Mouse (Mus musculus) forebrain, embryonic 14.5 days (tissue): ENCODE measurements around the gene Rpl31. TPM values are rescaled to one million over a fixed set of nuclear protein-coding genes. Genes with fewer than 3 reads are reported as not detected.

ENCODE experiments used
- ATAC-seq: fragments of 200-750 bp; cut with Nextera tagmentation; 2 replicates; pipeline ENCODE4 v1.8.0; 2017; ENCODE audit warnings: mild to moderate bottlenecking, moderate library complexity
- DNase-seq: peaks from one replicate; pipeline ENCODE4 v3.0.0-alpha.2; 2015; ENCODE audit warnings: low spot score
- H3K27ac ChIP-seq: fragments of 300-500 bp; sonication (generic); 2 replicates; pipeline ENCODE4 v1.5.1; 2014; ENCODE audit warnings: low read depth, mild to moderate bottlenecking, control low read depth, low read length, moderate library complexity
- H3K27me3 ChIP-seq: fragments of 300-500 bp; sonication (generic); replicated peaks from 2 replicates; pipeline ENCODE4 v1.6.1; 2014; ENCODE audit warnings: low read length, control low read depth, mixed read lengths; ENCODE audit not compliant: control insufficient read depth, insufficient read depth
- H3K36me3 ChIP-seq: fragments of 300-500 bp; sonication (generic); 2 replicates; pipeline ENCODE4 v1.6.1; 2014; ENCODE audit warnings: low read length, control low read depth; ENCODE audit not compliant: control insufficient read depth, insufficient read depth
- H3K4me1 ChIP-seq: fragments of 300-500 bp; sonication (generic); 2 replicates; pipeline ENCODE4 v1.6.1; 2014; ENCODE audit warnings: antibody characterized with exemption, low read length, control low read depth; ENCODE audit not compliant: control insufficient read depth, insufficient read depth
- H3K4me2 ChIP-seq: fragments of 300-500 bp; sonication (generic); 2 replicates; pipeline ENCODE4 v1.6.1; 2014; ENCODE audit warnings: mild to moderate bottlenecking, control low read depth, low read length
- H3K4me3 ChIP-seq: fragments of 300-500 bp; sonication (generic); 2 replicates; pipeline ENCODE4 v1.5.1; 2014; ENCODE audit warnings: low read depth, low read length, control low read depth
- H3K9ac ChIP-seq: fragments of 300-500 bp; sonication (generic); 2 replicates; pipeline ENCODE4 v1.6.1; 2014; ENCODE audit warnings: mild to moderate bottlenecking, low read length, control low read depth, moderate library complexity
- H3K9me3 ChIP-seq: fragments of 300-500 bp; sonication (generic); replicated peaks from 2 replicates; pipeline ENCODE4 v1.6.1; 2016; ENCODE audit warnings: low read length, control low read depth, mixed read lengths; ENCODE audit not compliant: control insufficient read depth
- WGBS: fragments of 180-500 bp; shearing (Covaris S2); extraction: QIAGEN DNeasy Blood & Tissue Kit; methylation state at CpG from one replicate; pipeline ENCODE4 v1.1.7; 2014; 5-methylcytosine and 5-hydroxymethylcytosine counted together
- polyA plus RNA-seq: library from polyadenylated mRNA; unstranded; fragments of >200 nt; fragmentation: Nextera tagmentation; extraction: Ambion mirVana; gene quantifications from 2 replicates; pipeline ENCODE4 v1.2.1, GENCODE M21; 2014

Gene Rpl31
- polyA plus RNA-seq, 1 experiment from 2014 or later, result 533 TPM

GRCm38 (mm10) chr1:39399228-39399627, 31.6 kb downstream of the Rpl31 start:
- no peak overlapping the region for H3K9ac ChIP-seq
- DNase-seq, result no peak
- no peak overlapping the region for H3K4me2 ChIP-seq
- H3K4me3 ChIP-seq, result no peak overlapping the region
- H3K36me3 ChIP-seq, result peaks cover 4% of the 10 kb centered on the region; the same call in 1 of the 2 replicates
- H3K4me1 ChIP-seq, result no peaks in the 10 kb centered on the region
- no peak for ATAC-seq
- 82% methylated on average over 4 of the region's 4 CpGs for WGBS
- 0 out of 2 replicates have a peak, but pooled peaks cover 3% of the 10 kb centered on the region for H3K9me3 ChIP-seq
- H3K27me3 ChIP-seq, result no peaks in the 10 kb centered on the region
- H3K27ac ChIP-seq, result no peak overlapping the region

GRCm38 (mm10) chr1:39400173-39400572, 32.5 kb downstream of the Rpl31 start:
- DNase-seq (no peak), ATAC-seq (no peak)
- Histone ChIP-seq H3K36me3 (peaks cover 4% of the 10 kb centered on the region; the same call in 1 of the 2 replicates), H3K4me1 (no peaks in the 10 kb centered on the region), H3K4me2 (no peak overlapping the region), H3K4me3 (no peak overlapping the region), H3K27me3 (no peaks in the 10 kb centered on the region), H3K9me3 (0 out of 2 replicates have a peak, but pooled peaks cover 3% of the 10 kb centered on the region), H3K9ac (no peak overlapping the region), H3K27ac (no peak overlapping the region)
- 85% methylated on average over 3 of the region's 3 CpGs for WGBS

GRCm38 (mm10) chr1:39407108-39407507, 39.5 kb downstream of the Rpl31 start:
- Histone ChIP-seq H3K4me3 (no peak overlapping the region), H3K9ac (no peak overlapping the region), H3K4me1 (no peaks in the 10 kb centered on the region), H3K27me3 (no peaks in the 10 kb centered on the region), H3K4me2 (no peak overlapping the region), H3K36me3 (peaks cover 4% of the 10 kb centered on the region; the same call in 1 of the 2 replicates), H3K27ac (no peak overlapping the region), H3K9me3 (no peaks in the 10 kb centered on the region)
- DNase-seq (no peak), ATAC-seq (no peak)
- 85% methylated on average over 4 of the region's 4 CpGs for WGBS

- no peak overlapping the region for H3K4me3 ChIP-seq
- no peak overlapping the region for H3K9ac ChIP-seq
- H3K4me1 ChIP-seq, result no peaks in the 10 kb centered on the region
- H3K27me3 ChIP-seq, result no peaks in the 10 kb centered on the region
- ATAC-seq (no peak), DNase-seq (no peak)
- no peaks in the 10 kb centered on the region for H3K36me3 ChIP-seq
- no peaks in the 10 kb centered on the region for H3K9me3 ChIP-seq
- H3K4me2 ChIP-seq, result no peak overlapping the region
- H3K27ac ChIP-seq, result no peak overlapping the region
- 89% methylated on average over 6 of the region's 6 CpGs for WGBS
These were observed 40.5 kb downstream of the Rpl31 start for GRCm38 (mm10) chr1:39408123-39408522.

GRCm38 (mm10) chr1:39408668-39409067, 41.0 kb downstream of the Rpl31 start:
- Histone ChIP-seq H3K27me3 (no peaks in the 10 kb centered on the region), H3K4me3 (no peak overlapping the region), H3K36me3 (no peaks in the 10 kb centered on the region), H3K9ac (no peak overlapping the region), H3K27ac (no peak overlapping the region), H3K9me3 (no peaks in the 10 kb centered on the region), H3K4me2 (no peak overlapping the region), H3K4me1 (no peaks in the 10 kb centered on the region)
- 79% methylated on average over 7 of the region's 7 CpGs for WGBS
- DNase-seq, result no peak
- ATAC-seq, result no peak

- Histone ChIP-seq H3K36me3 (no peaks in the 10 kb centered on the region), H3K4me2 (no peak overlapping the region), H3K9me3 (no peaks in the 10 kb centered on the region), H3K4me3 (no peak overlapping the region), H3K4me1 (no peaks in the 10 kb centered on the region), H3K9ac (no peak overlapping the region), H3K27me3 (no peaks in the 10 kb centered on the region), H3K27ac (no peak overlapping the region)
- no peak for ATAC-seq
- no peak for DNase-seq
- WGBS, result 87% methylated on average over 19 of the region's 19 CpGs
These were observed 42.6 kb downstream of the Rpl31 start for GRCm38 (mm10) chr1:39410085-39410821.

- H3K9ac ChIP-seq, result no peak overlapping the region
- 33% methylated on average over 12 of the region's 12 CpGs for WGBS
- DNase-seq, result peak; percentile 18
These were observed 50.2 kb downstream of the Rpl31 start for GRCm38 (mm10) chr1:39417817-39418216.

GRCm38 (mm10) chr1:39418852-39419251, 51.2 kb downstream of the Rpl31 start:
- no peaks in the 10 kb centered on the region for H3K4me1 ChIP-seq
- no peak overlapping the region for H3K27ac ChIP-seq
- no peak overlapping the region for H3K4me2 ChIP-seq
- WGBS, result 93% methylated on average over 9 of the region's 9 CpGs
- no peaks in the 10 kb centered on the region for H3K27me3 ChIP-seq
- DNase-seq (no peak), ATAC-seq (no peak)
- no peaks in the 10 kb centered on the region for H3K36me3 ChIP-seq
- H3K9me3 ChIP-seq, result no peaks in the 10 kb centered on the region
- no peak overlapping the region for H3K9ac ChIP-seq
- H3K4me3 ChIP-seq, result no peak overlapping the region

More at GRCm38 (mm10) chr1:39417817-39418216, 50.2 kb downstream of the Rpl31 start:
- no peak overlapping the region for H3K4me2 ChIP-seq
- H3K36me3 ChIP-seq, result no peaks in the 10 kb centered on the region
- no peaks in the 10 kb centered on the region for H3K9me3 ChIP-seq
- H3K27ac ChIP-seq, result no peak overlapping the region
- no peak overlapping the region for H3K4me3 ChIP-seq
- H3K27me3 ChIP-seq, result no peaks in the 10 kb centered on the region
- no peak for ATAC-seq
- no peaks in the 10 kb centered on the region for H3K4me1 ChIP-seq

GRCm38 (mm10) chr1:39420987-39421386, 53.3 kb downstream of the Rpl31 start:
- H3K27ac ChIP-seq, result no peak overlapping the region
- H3K9ac ChIP-seq, result no peak overlapping the region
- H3K4me3 ChIP-seq, result no peak overlapping the region
- no peaks in the 10 kb centered on the region for H3K9me3 ChIP-seq
- DNase-seq (no peak), ATAC-seq (no peak)
- no peaks in the 10 kb centered on the region for H3K36me3 ChIP-seq
- H3K4me1 ChIP-seq, result no peaks in the 10 kb centered on the region
- no peak overlapping the region for H3K4me2 ChIP-seq
- no peaks in the 10 kb centered on the region for H3K27me3 ChIP-seq
- WGBS, result 91% methylated on average over 6 of the region's 6 CpGs
